Mouse (Mus musculus) naive thymus-derived CD4-positive, alpha-beta T cell, adult 2 months (primary cell): ENCODE results near the gene Gpi1.
"Not testable (repeated sequence)": the region's sequence is repeated elsewhere in the genome, so short reads cannot be mapped to it uniquely, and the experiment has no call there.

Experiments
- DNase-seq: peaks from one replicate; pipeline ENCODE4 v3.0.0-alpha.2; 2011; ENCODE audit warnings: low read depth

Gpi1 gene

GRCm38 (mm10) chr7:34183794-34184193 is 46.3 kb downstream of the Gpi1 start:
- DNase-seq, result no peak

GRCm38 (mm10) chr7:34183356-34183755 is 46.8 kb downstream of the Gpi1 start:
- DNase-seq, result no peak

DNA sequence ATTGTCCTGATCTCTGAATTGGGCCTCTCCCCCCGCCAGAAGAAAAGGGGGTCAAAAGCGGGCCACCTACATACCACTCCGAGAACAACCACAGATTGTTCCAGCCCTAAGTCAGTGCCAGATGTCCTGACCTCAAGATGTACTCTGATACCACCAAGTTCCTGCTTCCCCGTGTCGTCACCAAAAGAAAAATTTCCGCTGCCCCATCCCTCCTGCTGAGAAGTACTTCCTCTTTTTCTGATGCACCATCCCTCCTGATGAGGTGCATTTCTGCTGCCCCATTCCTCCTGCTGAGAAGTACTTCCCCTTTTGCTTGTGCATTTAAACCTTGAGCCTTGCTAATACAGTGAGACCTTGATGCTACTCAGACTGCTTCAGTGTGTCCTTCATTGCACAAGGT is 53.9 kb downstream of the Gpi1 start:
- DNase-seq, result not testable (repeated sequence)

GRCm38 (mm10) chr7:34172251-34172650 is 57.9 kb downstream of the Gpi1 start:
- DNase-seq, result no peak

- no peak for DNase-seq
Observed at GRCm38 (mm10) chr7:34169454-34169853, 60.7 kb downstream of the Gpi1 start, which contains the start of gene Uba2. Gene Uba2 (minus strand): TSS chr7:34169599.

DNA sequence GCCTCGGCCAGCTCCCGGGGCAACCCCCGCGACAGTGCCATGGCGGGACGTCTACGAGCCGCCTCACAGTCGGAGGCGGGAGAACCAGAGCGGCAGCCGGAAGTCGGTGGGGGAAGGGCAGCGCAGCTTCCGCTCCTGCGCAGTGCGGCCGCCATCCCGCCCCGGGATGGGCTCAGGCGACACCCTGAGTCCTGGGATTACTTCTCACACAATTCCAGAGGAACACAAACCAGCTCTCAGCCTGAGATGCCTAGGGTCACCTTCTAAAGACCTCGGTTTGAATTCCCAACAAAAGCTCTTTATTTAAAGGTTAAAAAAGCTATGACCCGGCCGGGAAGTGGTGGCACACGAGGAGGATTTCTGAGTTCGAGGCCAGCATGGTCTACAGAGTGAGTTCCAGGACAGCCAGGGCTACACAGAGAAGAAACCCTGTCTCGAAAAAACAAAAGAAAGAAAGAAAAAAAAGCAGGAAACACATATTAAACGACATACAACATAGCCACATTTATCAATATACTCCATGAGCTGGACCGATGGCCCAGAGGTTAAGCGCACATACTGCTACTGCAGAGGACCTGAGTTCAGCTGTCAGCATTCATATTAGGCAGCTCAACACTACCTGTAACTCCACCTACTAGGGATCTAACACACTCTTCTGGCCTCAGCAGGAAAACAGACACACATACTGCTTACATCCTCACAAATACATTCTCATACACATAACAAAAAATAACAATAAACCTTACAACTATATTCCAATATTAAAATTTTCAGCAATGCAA is 61.5 kb downstream of the Gpi1 start:
- DNase-seq, result peak; percentile 91

DNA sequence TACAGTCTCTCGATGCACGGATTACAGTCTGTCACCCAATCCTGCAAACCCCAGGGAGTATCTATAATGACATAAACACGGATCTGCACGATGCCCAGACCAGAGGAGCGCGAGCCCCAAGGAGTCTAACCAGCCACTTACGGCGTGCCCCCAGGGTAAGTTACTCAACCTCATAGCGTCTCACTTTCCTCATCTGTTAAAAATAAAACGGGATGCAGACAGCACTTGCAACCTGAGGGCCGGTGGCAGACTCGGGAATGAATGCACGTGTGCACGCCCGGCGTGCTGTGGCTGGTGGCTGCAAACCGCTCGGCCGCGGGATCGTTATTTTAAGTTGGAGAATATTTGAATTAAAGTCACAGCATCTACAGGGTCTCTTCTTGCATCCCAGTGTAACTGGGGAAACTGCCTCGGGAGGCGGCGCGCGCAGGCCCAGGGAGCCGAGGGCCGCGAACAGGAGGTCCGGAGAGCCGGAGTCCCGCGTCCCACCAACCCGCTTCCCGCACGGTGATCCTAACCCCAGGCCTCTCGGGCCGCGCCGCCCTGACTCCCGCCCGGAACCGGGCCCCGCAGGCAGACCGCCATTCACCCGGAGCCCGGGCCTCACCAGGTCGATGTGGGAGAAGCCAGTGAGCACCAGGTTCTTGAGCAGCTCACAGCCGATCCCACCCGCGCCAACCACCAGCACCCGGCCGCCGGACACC is 62.2 kb downstream of the Gpi1 start:
- DNase-seq, result no peak

DNA sequence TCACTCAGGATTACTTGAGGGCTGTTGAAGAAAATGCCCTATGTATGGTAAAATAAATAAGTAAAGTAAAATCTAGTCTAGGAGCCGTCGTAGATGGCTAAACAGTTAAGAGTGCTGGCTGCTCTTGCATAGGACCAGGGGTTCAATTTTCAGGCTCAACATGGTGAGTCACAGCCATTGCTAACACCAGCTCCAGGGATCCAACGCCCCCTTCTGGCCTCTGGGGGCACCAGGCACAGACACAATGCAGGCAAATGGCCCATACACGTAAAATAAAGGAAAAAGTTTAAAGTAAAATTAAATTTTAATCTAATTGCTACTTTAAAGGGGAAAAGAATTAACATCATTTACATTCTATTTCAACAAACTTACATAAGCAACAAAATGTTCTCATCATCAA is 63.3 kb downstream of the Gpi1 start:
- peak; percentile 49 for DNase-seq

DNA sequence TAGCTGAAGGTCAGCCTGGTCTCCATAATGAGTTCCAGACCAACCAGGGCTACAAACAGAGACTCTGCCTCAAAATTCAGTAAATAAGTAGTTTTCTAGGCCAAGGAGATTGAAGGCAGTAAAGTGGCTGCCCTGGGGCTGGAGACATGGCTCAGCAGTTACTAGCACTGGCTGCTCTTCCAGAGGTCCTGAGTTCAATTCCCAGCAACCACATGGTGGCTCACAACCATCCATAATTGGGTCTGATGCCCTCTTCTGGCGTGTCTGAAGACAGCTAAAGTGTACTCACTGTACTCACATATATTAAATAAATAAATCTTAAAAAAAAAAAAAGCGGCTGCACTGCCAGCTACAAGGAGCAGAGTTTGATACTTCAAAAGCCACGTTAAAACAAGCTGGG is 64.1 kb downstream of the Gpi1 start:
- DNase-seq, result no peak

- no peak for DNase-seq
Observed at GRCm38 (mm10) chr7:34164671-34165070, 65.5 kb downstream of the Gpi1 start.

DNA sequence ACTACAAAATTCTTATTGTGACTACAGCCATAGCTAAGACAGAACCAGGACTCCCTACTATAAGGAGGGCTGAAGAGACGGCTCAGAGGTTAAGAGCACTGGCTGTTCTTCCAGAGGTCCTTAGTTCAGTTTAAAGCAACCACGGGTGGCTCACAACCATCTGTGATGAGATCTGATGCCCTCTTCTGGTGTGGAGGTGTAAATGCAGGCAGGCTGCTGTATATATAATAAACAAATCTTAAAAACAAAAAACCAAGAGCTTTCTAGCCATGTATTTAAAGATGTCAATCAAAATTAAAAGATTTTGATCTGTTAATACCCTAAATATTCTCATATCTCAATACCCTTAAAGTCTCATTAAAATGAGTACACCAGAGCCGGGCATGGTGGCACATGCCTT is 71.0 kb downstream of the Gpi1 start:
- DNase-seq, result no peak

GRCm38 (mm10) chr7:34157994-34158393 is 72.1 kb downstream of the Gpi1 start:
- DNase-seq, result no peak
